Mouse (Mus musculus): ENCODE measurements around the gene Nosip. TPM values are rescaled to one million over a fixed set of nuclear protein-coding genes. Genes with fewer than 3 reads are reported as not detected.

Nosip gene
- total RNA-seq, 4 experiments from 2014 or later: 57.5 to 81.7 (median 66.6) TPM

DNA sequence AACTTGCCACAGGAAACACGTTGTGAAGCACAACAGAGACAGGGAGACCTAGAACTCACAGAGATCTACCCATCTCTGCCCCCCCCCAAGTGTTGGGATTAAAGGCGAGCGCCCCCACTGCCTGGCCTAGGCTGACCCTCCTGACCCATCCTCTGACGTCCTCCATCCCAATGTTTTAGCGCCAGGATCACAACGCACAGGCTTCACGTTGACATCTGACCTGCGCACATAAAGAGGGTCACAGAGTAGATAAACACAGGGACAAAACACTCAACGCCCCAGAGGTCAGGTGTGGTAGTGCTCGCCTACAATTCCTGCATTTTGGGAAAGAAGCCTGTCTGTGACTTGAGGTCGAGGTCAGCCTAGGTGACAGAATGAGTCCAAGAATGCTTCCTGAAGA lies 25.5 kb upstream of the Nosip start:
- DNase-seq: no peak

- DNase-seq: no peak
Measured at GRCm38 (mm10) chr7:45037720-45038361, 24.4 kb upstream of the Nosip start.

DNA sequence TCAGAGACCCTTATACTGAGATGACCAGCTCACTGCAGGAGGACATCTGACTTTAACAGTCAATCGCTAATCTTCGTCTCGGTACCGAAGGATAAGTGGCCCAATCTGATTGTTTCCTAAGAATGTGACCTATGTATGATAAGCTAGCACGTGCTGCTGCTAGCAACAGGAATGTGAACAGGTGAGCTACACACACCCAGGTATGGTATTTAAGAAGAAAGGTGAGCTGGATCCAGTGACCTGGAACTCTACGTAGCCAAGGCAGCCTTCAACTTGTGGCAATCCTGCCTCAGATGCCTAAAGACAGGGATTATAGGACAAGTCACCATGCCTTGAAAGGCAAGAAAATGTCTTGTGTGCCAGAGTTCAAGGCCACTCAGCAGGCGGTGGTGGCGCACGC lies 23.8 kb upstream of the Nosip start:
- DNase-seq: no peak

DNA sequence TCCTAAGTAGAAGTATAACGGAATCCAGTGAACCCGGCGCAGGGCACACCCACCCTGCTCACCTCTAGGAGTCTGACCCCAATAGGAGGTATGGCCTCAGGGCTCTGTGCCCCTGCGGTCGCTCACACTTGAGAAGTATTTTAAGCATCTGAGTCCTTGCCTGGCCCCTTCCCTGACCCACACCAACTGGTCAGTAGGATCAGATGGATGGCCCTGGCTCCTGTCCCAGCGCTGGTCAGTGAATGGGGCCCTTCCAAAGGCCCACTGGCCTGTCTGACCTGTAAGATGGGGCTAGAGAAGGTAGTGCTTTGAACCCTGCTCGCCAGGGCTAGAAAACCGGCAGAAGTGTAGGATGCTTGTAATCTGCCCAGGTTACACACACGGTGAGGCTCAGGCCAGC lies 21.4 kb upstream of the Nosip start:
- no peak for DNase-seq

GRCm38 (mm10) chr7:45043307-45043706 lies 18.9 kb upstream of the Nosip start:
- no peak for DNase-seq

DNA sequence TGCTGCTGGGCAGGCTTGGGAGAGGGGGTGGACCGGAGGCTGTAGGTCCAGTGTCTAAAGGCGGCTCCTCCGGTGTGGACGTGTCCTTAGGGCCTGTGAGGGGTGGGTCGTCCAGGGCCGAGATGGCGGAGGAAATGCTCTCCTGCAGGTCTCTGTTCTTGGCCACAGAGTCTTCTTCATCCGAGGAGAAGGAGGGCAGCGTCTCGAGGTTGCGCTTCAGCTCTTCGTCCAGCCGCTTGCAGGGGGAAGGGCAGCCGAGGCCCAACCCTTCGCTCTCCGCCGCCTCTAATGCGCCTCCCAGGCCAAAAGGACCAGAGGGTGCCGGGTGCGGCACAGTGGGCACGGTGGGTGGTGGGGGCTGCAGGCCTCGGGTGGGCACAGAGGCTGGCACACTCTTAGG lies 16.5 kb upstream of the Nosip start:
- no peak for DNase-seq

DNA sequence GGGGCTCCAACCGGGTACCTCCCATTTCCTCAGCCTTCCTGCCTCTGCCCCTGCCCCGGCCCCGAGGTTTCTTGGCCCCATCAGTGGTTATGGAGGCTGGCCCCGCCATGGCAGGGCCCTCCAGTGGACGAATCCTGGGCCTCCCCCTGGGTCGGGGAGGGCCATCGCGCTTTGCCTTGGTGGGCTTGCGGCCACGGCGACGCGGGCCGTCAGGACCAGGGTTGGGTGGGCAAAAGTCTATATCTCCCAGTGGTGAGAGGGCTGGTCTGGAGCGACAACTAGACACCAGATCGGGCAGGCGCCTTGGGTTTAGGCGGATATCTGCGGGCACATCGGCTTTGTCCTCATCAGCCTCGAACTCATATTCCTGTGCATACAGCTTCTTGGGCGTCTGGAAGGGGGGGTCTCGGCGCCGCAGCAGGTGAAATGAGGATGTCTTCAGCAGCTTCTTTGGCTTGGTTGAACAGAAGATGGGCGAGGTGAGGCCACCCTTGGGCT lies 15.3 kb upstream of the Nosip start:
- DNase-seq: no peak

- DNase-seq: no peak
Measured at GRCm38 (mm10) chr7:45047491-45047890, 14.7 kb upstream of the Nosip start.

DNA sequence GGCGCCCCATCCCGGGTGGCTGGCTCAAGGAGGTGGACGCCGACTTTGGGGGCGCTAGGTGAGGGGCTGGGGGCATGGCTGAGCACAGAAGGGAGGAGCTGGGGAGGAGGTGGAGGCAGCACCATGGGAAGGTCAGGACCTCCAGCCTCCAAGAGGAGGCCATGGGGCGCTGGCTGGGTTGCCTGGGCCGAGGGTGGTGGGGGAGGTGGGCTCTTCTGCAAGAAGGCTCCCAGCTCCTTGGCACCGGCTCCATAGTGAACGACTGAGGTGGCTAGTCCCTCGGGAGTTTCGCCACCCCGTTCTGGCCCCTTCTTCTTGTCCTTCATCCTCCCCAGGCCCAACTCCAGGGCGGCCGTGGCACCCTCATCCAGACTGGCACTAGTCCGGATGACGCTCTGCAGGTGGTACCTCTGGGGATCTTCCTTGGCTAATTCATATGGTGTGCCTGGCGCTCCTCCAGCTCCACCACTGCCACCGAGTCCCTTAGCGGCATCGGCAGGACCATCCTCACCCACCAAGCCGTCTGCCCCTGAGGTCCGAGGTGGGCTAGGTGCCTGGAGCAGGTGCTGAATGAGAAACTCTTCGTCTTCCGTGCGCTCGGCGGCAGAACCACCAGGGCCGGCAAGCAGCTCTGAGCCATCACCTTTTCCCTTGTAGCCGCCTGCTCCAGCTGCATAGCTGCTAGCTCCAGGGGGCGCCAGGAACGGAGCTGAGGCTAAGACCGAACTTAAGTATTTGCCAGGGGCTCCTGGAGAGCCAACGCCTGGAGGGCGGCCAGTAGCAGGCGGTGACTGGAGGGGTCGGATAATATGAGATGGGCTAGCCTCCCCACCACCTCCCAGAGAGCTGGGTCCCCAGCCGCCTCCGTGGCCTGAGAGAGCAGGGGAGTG lies 14.0 kb upstream of the Nosip start:
- no peak for DNase-seq

DNA sequence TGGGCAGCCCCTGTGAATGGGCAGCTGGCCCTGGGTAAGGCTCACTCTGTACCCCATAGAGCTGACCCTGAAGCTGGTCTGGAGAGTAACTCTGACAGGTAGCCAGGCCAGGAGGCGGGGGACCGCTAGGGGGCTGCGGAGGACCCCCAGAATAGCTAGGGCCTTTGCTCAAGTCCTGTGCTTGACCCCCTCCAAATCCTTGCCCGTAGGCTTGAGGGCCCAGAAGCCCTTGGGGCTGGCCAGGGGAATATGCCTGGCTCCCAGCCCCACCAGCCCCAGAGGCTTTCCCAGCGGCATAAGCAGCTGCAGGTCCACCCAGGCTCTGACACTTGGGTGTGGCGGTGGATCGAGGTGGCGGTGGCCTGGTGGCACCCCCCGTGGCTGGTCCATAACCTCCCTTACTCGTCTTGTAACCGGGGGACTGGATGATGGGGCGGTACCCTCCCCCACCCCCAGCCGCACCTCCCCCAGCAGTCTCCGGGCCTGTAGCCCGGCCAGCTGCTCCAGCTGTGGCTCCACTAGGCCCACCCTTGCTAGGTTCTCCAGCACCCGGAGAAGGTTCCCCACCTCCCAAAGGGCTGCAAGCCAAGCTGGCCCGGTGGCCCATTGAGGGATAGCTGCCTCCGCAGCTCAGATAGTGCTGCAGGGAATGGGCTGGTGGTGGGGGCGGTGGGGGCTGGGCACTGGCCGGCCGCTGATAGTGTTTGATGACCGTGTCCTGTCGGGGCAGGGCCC lies 13.1 kb upstream of the Nosip start:
- DNase-seq: no peak

GRCm38 (mm10) chr7:45050945-45051600 lies 11.2 kb upstream of the Nosip start:
- peak; percentile 80 for DNase-seq

- no peak for DNase-seq
Measured at GRCm38 (mm10) chr7:45051601-45051974, 10.6 kb upstream of the Nosip start.

DNA sequence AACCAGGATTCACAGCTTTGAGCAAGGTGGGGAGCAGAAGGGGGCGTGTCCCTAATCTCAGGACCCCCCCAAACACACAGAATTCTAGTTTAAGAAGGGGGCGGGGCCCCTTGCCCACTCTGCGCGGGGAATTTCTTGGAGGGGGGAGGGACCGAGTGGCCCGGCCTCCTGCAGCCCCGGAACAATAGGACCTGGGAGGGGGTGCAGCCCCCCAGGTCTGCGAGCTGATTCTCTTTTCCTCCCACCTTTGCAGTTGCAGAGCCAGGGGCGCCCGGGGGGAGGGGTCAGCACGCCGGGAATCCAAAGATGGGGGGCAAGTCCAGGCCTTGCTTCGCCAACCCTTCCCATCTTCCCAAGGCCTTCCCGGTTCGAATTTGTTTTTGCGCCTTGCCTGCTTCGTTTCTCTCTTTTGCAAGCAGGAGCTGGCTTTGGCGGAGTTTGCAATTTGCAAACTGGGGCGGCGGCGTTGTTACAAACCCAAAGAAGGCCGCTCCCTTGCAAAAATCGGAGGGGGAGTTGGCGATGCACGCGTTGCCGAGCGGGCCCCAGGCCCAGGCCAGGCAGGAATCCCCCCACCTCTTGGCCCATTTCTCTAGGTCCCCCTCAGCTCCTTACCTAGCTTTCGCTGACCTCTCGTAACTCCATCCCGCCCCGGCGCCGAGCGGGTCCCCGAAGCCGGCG lies 9.9 kb upstream of the Nosip start:
- no peak for DNase-seq

DNA sequence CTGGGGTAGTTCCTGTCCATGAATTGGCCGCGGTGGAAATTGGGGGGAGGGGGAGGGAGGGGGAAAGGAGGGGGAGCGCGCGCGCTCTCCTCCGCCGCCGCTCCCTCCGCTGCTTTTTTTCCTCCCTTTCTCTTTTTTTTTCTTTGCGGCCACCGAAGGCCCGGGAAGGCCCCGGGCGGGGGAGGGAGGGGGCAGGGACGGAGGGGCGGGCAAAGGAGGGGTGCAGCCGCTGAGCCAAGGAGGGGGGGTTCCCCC lies 9.4 kb upstream of the Nosip start, which contains the start of gene Prr12:
Prr12 (minus strand) TSS at position 20 of the 255 bp plus-strand sequence.
- no peak for DNase-seq

DNA sequence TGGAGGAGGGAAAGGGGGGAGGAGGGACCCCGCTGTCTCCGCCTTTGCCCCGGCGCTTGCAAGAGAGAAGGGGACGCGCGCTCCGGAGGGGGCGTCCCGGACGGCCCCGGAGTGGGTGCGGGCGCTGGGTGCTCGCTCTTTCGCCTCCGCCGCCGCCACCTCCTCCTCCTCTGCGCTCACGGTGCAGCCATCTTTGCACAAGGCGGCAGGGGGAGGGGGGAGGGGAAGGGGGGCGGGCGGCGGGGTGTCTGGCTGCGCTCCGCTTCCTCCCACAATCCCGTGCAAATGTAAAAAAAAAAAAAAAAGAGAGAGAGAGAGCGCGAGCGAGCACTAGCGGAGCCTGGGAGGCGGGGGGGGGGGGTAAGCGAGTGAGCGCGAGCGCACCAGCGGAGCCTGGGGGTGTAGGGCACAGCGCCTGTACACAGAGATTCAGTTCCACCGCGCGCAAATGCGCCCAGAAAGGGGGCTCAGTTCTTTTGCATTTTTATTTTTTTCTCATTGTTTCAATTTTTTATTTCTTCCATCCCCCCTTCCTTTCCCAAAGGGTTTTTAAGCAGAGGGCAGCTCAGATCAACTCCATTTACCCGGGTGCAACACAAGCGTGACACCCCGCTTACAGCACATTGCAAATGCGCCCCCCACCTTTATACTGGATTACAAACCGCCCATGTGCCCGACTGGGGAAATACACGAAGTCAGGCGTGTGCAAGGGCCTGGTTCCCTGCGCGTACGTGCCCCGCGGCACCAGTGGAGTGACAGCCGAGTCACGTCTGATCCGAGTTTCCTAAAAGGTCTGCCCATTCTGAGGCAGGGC lies 8.9 kb upstream of the Nosip start:
- peak; percentile 75 for DNase-seq

DNA sequence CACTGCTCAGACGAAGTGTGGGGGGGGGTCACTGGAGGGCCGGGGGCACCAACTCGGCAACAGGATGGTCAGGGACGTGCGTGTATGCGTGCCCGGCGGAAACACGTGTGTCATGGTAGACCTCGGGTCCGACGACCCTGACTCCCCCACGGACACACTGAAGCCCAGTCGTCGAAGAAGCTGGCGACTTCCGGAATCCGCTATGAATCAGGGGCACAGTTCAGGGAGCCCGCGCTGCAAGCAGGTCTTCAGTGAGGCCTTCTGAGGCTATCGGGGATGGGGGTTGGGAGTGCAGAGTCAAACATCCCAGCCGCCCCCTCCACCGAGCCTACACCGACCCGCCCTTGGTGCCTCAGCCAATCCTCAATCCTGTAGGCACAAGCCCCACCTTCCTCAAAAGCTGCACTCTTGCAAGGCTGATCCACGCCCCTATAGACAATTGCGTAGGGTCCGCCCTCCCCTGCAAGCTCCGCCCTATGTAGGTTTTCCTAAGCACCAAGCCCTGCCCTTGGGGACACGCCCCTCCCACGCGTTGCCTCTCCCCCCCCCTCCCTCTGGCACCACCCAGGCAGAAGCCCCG lies 8.2 kb upstream of the Nosip start:
- DNase-seq: peak; percentile 98

- DNase-seq: no peak
Measured at GRCm38 (mm10) chr7:45056329-45056971, 5.8 kb upstream of the Nosip start.

GRCm38 (mm10) chr7:45056972-45057348 lies 5.3 kb upstream of the Nosip start:
- DNase-seq: no peak

DNA sequence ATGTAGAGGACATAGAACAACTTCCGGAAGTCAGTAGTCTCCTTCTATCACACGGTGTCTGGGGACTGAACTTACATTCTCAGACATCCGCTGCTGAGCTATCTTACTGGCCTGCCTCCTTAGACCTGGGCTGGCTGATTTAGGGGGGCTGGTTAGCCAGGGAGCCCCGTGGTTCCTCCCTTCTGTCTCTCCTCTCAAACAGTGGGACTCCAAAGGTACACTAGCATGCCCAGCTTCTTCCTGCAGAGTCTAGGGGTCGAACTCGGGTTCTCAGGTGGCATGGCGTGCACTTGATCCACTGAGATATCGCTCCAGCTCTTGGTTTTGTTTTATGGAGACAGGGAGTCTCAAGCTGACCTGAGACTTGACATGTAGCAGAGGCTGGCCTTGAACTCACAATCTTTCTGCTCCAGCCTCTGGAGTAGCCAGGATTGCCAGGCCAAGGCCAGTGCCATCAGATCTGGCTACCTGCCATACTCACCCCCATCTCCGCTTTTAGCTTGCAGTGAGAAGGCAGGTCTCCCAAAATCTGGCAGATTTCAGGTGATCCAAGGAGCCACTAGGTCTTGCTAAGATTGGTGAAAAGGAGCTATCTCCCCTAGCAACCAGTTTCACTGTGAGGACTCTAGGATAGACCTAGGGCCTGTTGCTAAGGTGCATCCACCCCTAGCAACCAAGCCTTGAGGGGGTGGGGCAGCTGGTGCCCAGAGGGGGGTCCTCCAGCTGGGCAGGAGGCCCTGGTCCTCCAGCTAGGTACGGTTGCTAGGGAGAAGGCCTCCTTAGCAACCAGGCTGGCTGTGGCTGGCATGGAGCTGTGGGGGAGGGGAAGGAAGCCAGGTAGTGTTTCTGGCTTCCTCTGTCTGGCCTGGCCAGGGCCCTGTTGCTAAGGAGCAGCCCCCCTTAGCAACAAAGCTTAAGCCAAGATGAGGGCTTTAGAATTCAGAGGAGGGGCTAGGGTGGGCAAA lies 3.3 kb upstream of the Nosip start:
- DNase-seq: no peak
